Mouse (Mus musculus) midbrain, embryonic 12.5 days (tissue): ENCODE measurements around the gene Eif5b. TPM values are rescaled to one million over a fixed set of nuclear protein-coding genes. Genes with fewer than 3 reads are reported as not detected.

Experiments
- ATAC-seq: fragments of 200-750 bp; cut with Nextera tagmentation; 2 replicates; pipeline ENCODE4 v1.8.0; 2017; ENCODE audit warnings: low read depth, moderate TSS enrichment, moderate library complexity; ENCODE audit not compliant: low FRiP score
- H3K27ac ChIP-seq: fragments of 300-500 bp; sonication (generic); replicated peaks from 2 replicates; pipeline ENCODE4 v1.5.1; 2016; ENCODE audit warnings: mild to moderate bottlenecking
- H3K27me3 ChIP-seq: fragments of 300-500 bp; sonication (generic); 2 replicates; pipeline ENCODE4 v1.6.1; 2016; ENCODE audit warnings: mild to moderate bottlenecking
- H3K36me3 ChIP-seq: fragments of 300-500 bp; sonication (generic); 2 replicates; pipeline ENCODE4 v1.6.1; 2016
- H3K4me1 ChIP-seq: fragments of 300-500 bp; sonication (generic); 2 replicates; pipeline ENCODE4 v1.6.1; 2016
- H3K4me2 ChIP-seq: fragments of 300-500 bp; sonication (generic); replicated peaks from 2 replicates; pipeline ENCODE4 v1.6.1; 2016; ENCODE audit warnings: mild to moderate bottlenecking, moderate library complexity
- H3K4me3 ChIP-seq: fragments of 300-500 bp; sonication (generic); 2 replicates; pipeline ENCODE4 v1.5.1; 2016; ENCODE audit warnings: mild to moderate bottlenecking
- H3K9ac ChIP-seq: fragments of 300-500 bp; sonication (generic); replicated peaks from 2 replicates; pipeline ENCODE4 v1.6.1; 2016; ENCODE audit warnings: mild to moderate bottlenecking, moderate library complexity
- H3K9me3 ChIP-seq: fragments of 300-500 bp; sonication (generic); 2 replicates; pipeline ENCODE4 v1.6.1; 2016; ENCODE audit warnings: mild to moderate bottlenecking
- WGBS: fragments of 180-500 bp; shearing (Covaris S2); methylation state at CpG from one replicate; pipeline ENCODE4 v1.1.7; 2016; 5-methylcytosine and 5-hydroxymethylcytosine counted together
- polyA plus RNA-seq: library from polyadenylated mRNA; unstranded; fragments of >200 nt; fragmentation: Nextera tagmentation; extraction: Ambion mirVana; gene quantifications from 2 replicates; pipeline ENCODE4 v1.2.1, GENCODE M21; 2016

Eif5b gene
- polyA plus RNA-seq, 1 experiment from 2014 or later, result 29.1 TPM

DNA sequence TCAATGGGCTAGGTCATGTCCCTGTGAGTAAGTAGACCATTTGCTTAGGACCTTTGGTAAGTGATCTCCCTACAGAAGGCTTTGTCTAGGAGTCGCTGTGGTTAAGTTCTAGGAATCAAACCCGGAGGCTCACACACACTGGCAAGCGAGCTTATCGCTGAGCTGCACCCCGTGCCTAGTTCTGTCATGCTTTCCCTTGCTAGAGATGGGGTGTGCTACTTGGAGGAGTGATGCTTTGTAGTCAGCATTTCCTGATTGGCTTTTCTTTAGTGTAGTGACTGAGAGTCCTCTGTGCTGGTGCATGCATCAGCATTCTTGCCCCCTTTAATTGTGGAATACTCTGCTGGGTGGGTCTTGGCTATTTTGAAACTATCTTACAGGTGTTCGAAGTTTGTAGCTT, 13.8 kb downstream of the Eif5b start:
- no peak overlapping the region for H3K4me2 ChIP-seq
- no peak overlapping the region for H3K27ac ChIP-seq
- no peaks in the 10 kb centered on the region for H3K27me3 ChIP-seq
- no peaks in the 10 kb centered on the region for H3K36me3 ChIP-seq
- 88% methylated on average over 6 of the region's 6 CpGs for WGBS
- H3K9me3 ChIP-seq, result no peaks in the 10 kb centered on the region
- ATAC-seq, result no peak
- no peak overlapping the region for H3K9ac ChIP-seq
- H3K4me3 ChIP-seq, result no peak overlapping the region
- no peaks in the 10 kb centered on the region for H3K4me1 ChIP-seq

DNA sequence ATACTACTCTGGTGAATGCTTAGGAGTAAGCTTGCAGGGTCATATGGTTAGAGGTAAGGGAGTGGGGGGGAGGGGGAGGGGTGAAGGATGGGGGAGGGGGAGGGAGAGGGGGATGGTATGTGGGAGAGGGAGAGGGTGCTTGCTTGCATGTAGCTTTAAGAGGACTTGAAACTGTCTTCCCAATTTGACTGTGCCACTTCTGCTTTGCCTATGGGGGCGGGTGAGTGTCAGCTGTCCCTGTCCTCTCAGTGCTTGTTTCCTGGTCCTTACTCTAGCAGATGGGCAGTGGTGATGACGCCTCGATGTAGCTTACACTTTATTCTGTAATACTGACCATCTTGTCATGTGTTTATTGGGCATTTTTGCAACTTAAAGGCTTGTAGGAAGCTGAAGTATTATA, 14.3 kb downstream of the Eif5b start:
- no peaks in the 10 kb centered on the region for H3K36me3 ChIP-seq
- H3K9ac ChIP-seq, result no peak overlapping the region
- no peaks in the 10 kb centered on the region for H3K9me3 ChIP-seq
- no peak overlapping the region for H3K4me2 ChIP-seq
- no peak for ATAC-seq
- H3K27me3 ChIP-seq, result no peaks in the 10 kb centered on the region
- no peak overlapping the region for H3K4me3 ChIP-seq
- no peaks in the 10 kb centered on the region for H3K4me1 ChIP-seq
- WGBS, result 89% methylated on average over 3 of the region's 3 CpGs
- no peak overlapping the region for H3K27ac ChIP-seq

- no peak overlapping the region for H3K27ac ChIP-seq
- no peak overlapping the region for H3K4me3 ChIP-seq
- no peak overlapping the region for H3K9ac ChIP-seq
- no peak for ATAC-seq
- H3K9me3 ChIP-seq, result no peaks in the 10 kb centered on the region
- no peaks in the 10 kb centered on the region for H3K4me1 ChIP-seq
- H3K4me2 ChIP-seq, result no peak overlapping the region
- no peaks in the 10 kb centered on the region for H3K27me3 ChIP-seq
- no peaks in the 10 kb centered on the region for H3K36me3 ChIP-seq
Measured at GRCm38 (mm10) chr1:38012509-38012908, 14.7 kb downstream of the Eif5b start.

- peaks cover 19% of the 10 kb centered on the region for H3K36me3 ChIP-seq
- no peak overlapping the region for H3K4me3 ChIP-seq
- 93% methylated on average over 2 of the region's 2 CpGs for WGBS
- no peaks in the 10 kb centered on the region for H3K27me3 ChIP-seq
- no peaks in the 10 kb centered on the region for H3K9me3 ChIP-seq
- H3K4me1 ChIP-seq, result no peaks in the 10 kb centered on the region
- ATAC-seq, result no peak
- H3K4me2 ChIP-seq, result no peak overlapping the region
- H3K9ac ChIP-seq, result no peak overlapping the region
- H3K27ac ChIP-seq, result no peak overlapping the region
Measured at GRCm38 (mm10) chr1:38014551-38015203, 16.9 kb downstream of the Eif5b start.

GRCm38 (mm10) chr1:38027301-38027700, 29.5 kb downstream of the Eif5b start:
- H3K9ac ChIP-seq, result no peak overlapping the region
- no peak overlapping the region for H3K4me3 ChIP-seq
- no peaks in the 10 kb centered on the region for H3K27me3 ChIP-seq
- peaks cover 28% of the 10 kb centered on the region for H3K36me3 ChIP-seq
- no peaks in the 10 kb centered on the region for H3K4me1 ChIP-seq
- H3K4me2 ChIP-seq, result no peak overlapping the region
- WGBS, result 95% methylated on average over 7 of the region's 7 CpGs
- no peaks in the 10 kb centered on the region for H3K9me3 ChIP-seq
- ATAC-seq, result no peak
- no peak overlapping the region for H3K27ac ChIP-seq

DNA sequence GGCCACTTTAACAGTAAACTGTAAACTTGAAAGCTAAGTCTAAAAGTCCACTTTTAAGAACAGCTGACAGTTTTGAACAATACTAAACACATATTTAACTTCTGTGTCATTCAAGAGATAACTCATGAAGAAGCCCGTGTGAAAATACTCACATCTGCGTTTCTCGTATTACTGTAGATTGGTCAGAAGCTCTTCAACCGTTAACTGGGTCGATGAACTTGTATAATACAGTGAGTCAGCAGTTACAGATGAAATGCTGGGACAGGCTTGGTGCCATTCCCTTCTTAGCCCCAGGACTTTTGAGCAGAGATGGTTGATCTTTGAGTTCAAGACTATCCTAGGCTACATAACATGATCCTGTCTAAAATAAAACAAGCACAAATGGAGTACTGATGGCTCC, 33.6 kb downstream of the Eif5b start:
- H3K27me3 ChIP-seq, result no peaks in the 10 kb centered on the region
- 94% methylated on average over 5 of the region's 5 CpGs for WGBS
- H3K36me3 ChIP-seq, result peaks cover 25% of the 10 kb centered on the region
- no peaks in the 10 kb centered on the region for H3K9me3 ChIP-seq
- H3K4me3 ChIP-seq, result no peak overlapping the region
- no peak overlapping the region for H3K27ac ChIP-seq
- no peak overlapping the region for H3K9ac ChIP-seq
- ATAC-seq, result no peak
- no peaks in the 10 kb centered on the region for H3K4me1 ChIP-seq
- H3K4me2 ChIP-seq, result no peak overlapping the region

DNA sequence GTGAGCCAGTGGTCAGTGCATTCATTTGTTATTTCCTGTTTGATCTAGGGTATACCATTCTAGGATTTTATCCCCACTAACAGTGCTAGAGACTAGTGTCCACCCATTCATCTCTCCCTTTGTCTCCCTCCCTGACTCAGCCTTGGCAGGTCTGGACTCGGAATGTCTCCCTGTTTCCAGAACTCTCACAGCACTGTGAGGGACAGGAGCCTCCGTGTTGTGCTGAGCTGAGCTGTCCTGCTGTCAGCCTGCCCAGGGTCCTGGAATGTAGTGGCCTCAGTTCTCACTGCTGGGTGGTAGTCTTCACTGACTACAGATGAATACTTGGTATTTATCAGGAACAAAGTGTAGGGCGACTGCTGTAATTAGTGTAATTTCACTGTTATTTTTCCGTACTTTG, 37.7 kb downstream of the Eif5b start:
- Histone ChIP-seq H3K36me3 (peaks cover 61% of the 10 kb centered on the region), H3K9me3 (no peaks in the 10 kb centered on the region), H3K4me2 (no peak overlapping the region), H3K27ac (no peak overlapping the region), H3K27me3 (no peaks in the 10 kb centered on the region), H3K4me3 (no peak overlapping the region), H3K4me1 (no peaks in the 10 kb centered on the region), H3K9ac (no peak overlapping the region)
- no peak for ATAC-seq
- 95% methylated on average over 4 of the region's 4 CpGs for WGBS

- Histone ChIP-seq H3K27me3 (no peaks in the 10 kb centered on the region), H3K36me3 (peaks cover 76% of the 10 kb centered on the region), H3K27ac (no peak overlapping the region), H3K4me2 (no peak overlapping the region), H3K9ac (no peak overlapping the region), H3K4me1 (no peaks in the 10 kb centered on the region), H3K4me3 (no peak overlapping the region), H3K9me3 (no peaks in the 10 kb centered on the region)
- no peak for ATAC-seq
- 93% methylated on average over 5 of the region's 5 CpGs for WGBS
Measured at GRCm38 (mm10) chr1:38037375-38037774, 39.6 kb downstream of the Eif5b start.

- Histone ChIP-seq H3K9me3 (no peaks in the 10 kb centered on the region), H3K27ac (no peak overlapping the region)
Measured at GRCm38 (mm10) chr1:38038898-38039297, 41.1 kb downstream of the Eif5b start.

DNA sequence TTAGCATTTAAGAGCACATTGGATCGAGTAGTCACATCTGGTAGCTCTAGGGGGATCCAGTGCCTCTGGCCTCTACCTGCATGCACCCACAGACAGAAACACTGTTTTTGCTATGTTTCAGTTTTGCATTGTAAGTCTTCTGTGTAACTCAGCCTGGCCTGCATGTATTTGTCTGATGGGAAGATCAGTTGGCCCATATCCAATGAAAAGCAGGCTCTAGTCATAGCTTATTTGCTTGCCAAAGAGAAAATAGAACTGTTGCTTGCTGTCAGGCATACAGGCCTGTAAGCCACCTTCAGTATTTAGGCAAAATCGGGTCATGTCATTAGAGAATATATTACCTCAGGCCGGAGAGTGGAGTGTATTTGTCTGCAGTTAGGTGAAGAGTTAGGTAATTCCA, 50.3 kb downstream of the Eif5b start:
- Histone ChIP-seq H3K4me3 (no peak overlapping the region), H3K4me2 (no peak overlapping the region), H3K27me3 (no peaks in the 10 kb centered on the region), H3K36me3 (peaks cover 84% of the 10 kb centered on the region), H3K27ac (no peak overlapping the region), H3K4me1 (no peaks in the 10 kb centered on the region), H3K9ac (no peak overlapping the region), H3K9me3 (no peaks in the 10 kb centered on the region)
- 90% methylated on average over 3 of the region's 3 CpGs for WGBS
- no peak for ATAC-seq

More at GRCm38 (mm10) chr1:38038898-38039297, 41.1 kb downstream of the Eif5b start:
- Histone ChIP-seq H3K4me2 (no peak overlapping the region), H3K4me1 (no peaks in the 10 kb centered on the region), H3K4me3 (no peak overlapping the region), H3K9ac (no peak overlapping the region), H3K27me3 (no peaks in the 10 kb centered on the region), H3K36me3 (peaks cover 74% of the 10 kb centered on the region)
- WGBS, result 97% methylated on average over 2 of the region's 2 CpGs
- no peak for ATAC-seq

GRCm38 (mm10) chr1:38049562-38049961, 51.8 kb downstream of the Eif5b start:
- WGBS, result 79% methylated on average over 4 of the region's 4 CpGs

DNA sequence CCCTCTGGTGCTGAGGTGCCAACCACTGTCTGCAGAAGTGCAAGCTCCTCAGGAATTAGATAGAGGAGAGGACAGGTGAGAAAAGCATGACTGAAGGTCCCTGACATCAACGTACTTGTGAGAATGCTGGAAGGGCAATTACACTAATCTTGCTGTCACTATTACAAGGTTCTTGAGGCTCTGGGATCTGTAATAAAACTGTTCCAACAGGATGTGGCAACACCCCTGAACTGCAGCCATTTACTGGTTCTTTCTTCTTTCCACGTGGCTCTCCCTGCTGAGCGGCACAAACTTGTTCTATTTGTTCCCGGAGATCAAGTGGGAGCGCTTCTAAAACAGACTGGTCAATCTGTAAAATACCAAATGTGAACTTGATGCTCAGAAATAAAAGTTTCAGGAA, 57.4 kb downstream of the Eif5b start:
- Histone ChIP-seq H3K4me1 (no peaks in the 10 kb centered on the region), H3K36me3 (peaks cover 90% of the 10 kb centered on the region), H3K27ac (no peak overlapping the region), H3K27me3 (no peaks in the 10 kb centered on the region), H3K9me3 (no peaks in the 10 kb centered on the region), H3K4me3 (no peak overlapping the region), H3K9ac (no peak overlapping the region), H3K4me2 (no peak overlapping the region)
- no peak for ATAC-seq
- 93% methylated on average over 5 of the region's 5 CpGs for WGBS

More at GRCm38 (mm10) chr1:38049562-38049961, 51.8 kb downstream of the Eif5b start:
- no peak overlapping the region for H3K4me3 ChIP-seq
- no peak overlapping the region for H3K4me2 ChIP-seq
- H3K36me3 ChIP-seq, result peaks cover 95% of the 10 kb centered on the region
- no peaks in the 10 kb centered on the region for H3K4me1 ChIP-seq
- no peak overlapping the region for H3K9ac ChIP-seq
- no peaks in the 10 kb centered on the region for H3K27me3 ChIP-seq
- H3K9me3 ChIP-seq, result no peaks in the 10 kb centered on the region
- no peak overlapping the region for H3K27ac ChIP-seq
- no peak for ATAC-seq

DNA sequence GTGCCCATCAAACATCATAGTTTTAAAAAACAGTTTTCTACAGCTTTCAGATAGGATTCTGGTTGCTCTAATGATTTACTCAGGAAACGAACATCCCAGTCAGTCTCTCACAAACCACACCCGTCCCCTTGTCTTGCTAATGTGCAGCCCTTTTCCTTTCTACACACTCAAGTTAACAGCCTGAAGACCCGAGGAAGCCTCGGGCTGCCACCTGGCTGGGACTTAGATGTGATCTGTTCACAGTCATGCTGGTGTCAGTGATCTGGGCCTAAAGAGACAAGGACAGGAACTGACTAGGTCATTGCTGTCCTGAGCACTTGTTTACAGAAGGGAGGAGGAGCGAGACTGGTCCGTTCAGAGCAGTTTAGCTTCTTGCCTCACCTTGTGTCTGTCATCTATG, 60.6 kb downstream of the Eif5b start:
- Histone ChIP-seq H3K27ac (no peak overlapping the region), H3K4me3 (no peak overlapping the region), H3K4me1 (no peaks in the 10 kb centered on the region), H3K9ac (no peak overlapping the region), H3K4me2 (no peak overlapping the region), H3K27me3 (no peaks in the 10 kb centered on the region), H3K36me3 (peaks cover 83% of the 10 kb centered on the region), H3K9me3 (no peaks in the 10 kb centered on the region)
- no peak for ATAC-seq
- WGBS, result 84% methylated on average over 6 of the region's 6 CpGs
